8 mouse cellular contexts compared by ENCODE assay signal in the genomic region with DNA sequence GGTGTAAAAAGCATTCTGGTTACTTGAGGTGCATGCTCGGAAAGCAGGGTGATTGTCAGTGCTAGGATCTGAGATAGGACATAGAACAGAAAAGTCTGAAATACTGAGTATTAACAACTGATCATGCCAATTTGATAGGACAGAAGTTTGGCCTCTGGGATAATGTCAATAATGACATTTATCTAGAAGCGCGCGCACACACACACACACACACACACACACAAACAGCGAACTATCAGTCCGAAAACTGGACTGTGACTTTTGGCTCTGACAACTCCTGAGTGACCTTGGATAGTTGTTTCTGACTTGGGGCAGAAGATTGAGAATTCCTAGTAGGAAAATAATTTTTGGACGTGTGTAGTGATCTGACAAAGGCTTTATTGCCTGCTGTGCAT. TPM values are rescaled to one million over a fixed set of nuclear protein-coding genes. Genes with fewer than 3 reads are reported as not detected.
DNase-seq lines count a peak whose midpoint lies in the region; ATAC-seq and TF ChIP-seq lines count a peak whose summit lies in the region.

No protein-coding gene starts in this region.

- H3K4me1 ChIP-seq in heart, embryonic 10.5 days = peaks cover 42% of the 10 kb centered on the region
- peaks cover 15 to 56% of the 10 kb centered on the region in 2 experiments for H3K4me1 ChIP-seq in CH12.LX (ENCODE audit: control insufficient read depth in 1 of 2, insufficient read depth in 2 of 2)
- H3K4me1 ChIP-seq in forebrain, embryonic 14.5 days (ENCODE audit: control insufficient read depth, insufficient read depth, low read length) = peaks cover 11% of the 10 kb centered on the region
- peaks cover 56% of the 10 kb centered on the region for H3K4me1 ChIP-seq in liver, embryonic 13.5 days (replicated peaks)

- H3K27ac ChIP-seq in heart, embryonic 10.5 days = peak overlapping the region; percentile 97
- H3K27ac ChIP-seq in CH12.LX (ENCODE audit: insufficient read depth, low read depth) = no peak overlapping the region
- no peak overlapping the region for H3K27ac ChIP-seq in forebrain, embryonic 14.5 days (ENCODE audit: low read depth, low read length)
- H3K27ac ChIP-seq in liver, embryonic 13.5 days = peak overlapping the region; percentile 87

- 34% methylated on average over 7 of the region's 7 CpGs for WGBS in heart, embryonic 10.5 days
- 35% methylated on average over 7 of the region's 7 CpGs for WGBS in forebrain, embryonic 14.5 days
- 11% methylated on average over 7 of the region's 7 CpGs for WGBS in liver, embryonic 13.5 days (ENCODE audit: insufficient replicate concordance)

- peak overlapping the region; percentile 92 for H3K9ac ChIP-seq in CH12.LX (ENCODE audit: insufficient read depth, low read depth)
- peak overlapping the region; percentile 89 for H3K9ac ChIP-seq in forebrain, embryonic 14.5 days (ENCODE audit: low read length)
- H3K9ac ChIP-seq in liver, embryonic 13.5 days = peak overlapping the region; percentile 95

- no peak for TF ChIP-seq RAD21 in CH12.LX (IDR thresholded peaks at IDR 0.05; ENCODE audit: low read depth, low read length)

- H3K4me2 ChIP-seq in CH12.LX (ENCODE audit: insufficient read depth, low read depth, poor library complexity, severe bottlenecking) = peak overlapping the region; percentile 79
- peak overlapping the region; percentile 87 for H3K4me2 ChIP-seq in forebrain, embryonic 14.5 days (ENCODE audit: low read length)
- peak overlapping the region; percentile 98 for H3K4me2 ChIP-seq in liver, embryonic 13.5 days

- H3K36me3 ChIP-seq in heart, embryonic 10.5 days = no peaks in the 10 kb centered on the region
- H3K36me3 ChIP-seq in CH12.LX (replicated peaks in 1 of 2; ENCODE audit: control insufficient read depth in 1 of 2, insufficient read depth in 1 of 2, low read length in 1 of 2) = no peaks in the 10 kb centered on the region
- H3K36me3 ChIP-seq in forebrain, embryonic 14.5 days (ENCODE audit: control insufficient read depth, insufficient read depth, low read length) = no peaks in the 10 kb centered on the region
- no peaks in the 10 kb centered on the region for H3K36me3 ChIP-seq in liver, embryonic 13.5 days

- no peak for TF ChIP-seq EP300 in CH12.LX (IDR thresholded peaks at IDR 0.05; ENCODE audit: low read length)

- TF ChIP-seq POLR2A in CH12.LX (IDR thresholded peaks at IDR 0.05; ENCODE audit: low read depth, low read length) = no peak

- intact Hi-C loops in heart, postnatal 36 days (cut with DNase I) = loop anchor here (2.0 to 10.0 kb wide), 4 partner anchors 31 to 1049 kb away; a partner anchor contains a TSS

- peaks cover 13% of the 10 kb centered on the region for H3K79me2 ChIP-seq in CH12.LX (replicated peaks; ENCODE audit: control insufficient read depth, extremely low read depth, insufficient read depth, poor library complexity, severe bottlenecking)

- peak overlapping the region; percentile 98 for H3K4me3 ChIP-seq in heart, embryonic 10.5 days
- H3K4me3 ChIP-seq in CH12.LX (replicated peaks in 1 of 3; ENCODE audit: low read depth in 2 of 3, low read length in 2 of 3, poor library complexity in 1 of 3) = peak overlapping the region; percentile 79 to 96 (median 93)
- H3K4me3 ChIP-seq in forebrain, embryonic 14.5 days (ENCODE audit: low read depth, low read length) = peak overlapping the region; percentile 92
- peak overlapping the region; percentile 97 for H3K4me3 ChIP-seq in liver, embryonic 13.5 days (replicated peaks)

- H3K9me3 ChIP-seq in heart, embryonic 10.5 days = no peaks in the 10 kb centered on the region
- H3K9me3 ChIP-seq in CH12.LX (replicated peaks; ENCODE audit: low read length) = no peaks in the 10 kb centered on the region
- H3K9me3 ChIP-seq in forebrain, embryonic 14.5 days (replicated peaks; ENCODE audit: control insufficient read depth, low read length) = no peaks in the 10 kb centered on the region
- H3K9me3 ChIP-seq in liver, embryonic 13.5 days (replicated peaks) = no peaks in the 10 kb centered on the region

- in situ Hi-C loops in CH12.LX (cut with MboI; ENCODE audit: low pct_ligation_motif_present, low pct_unique_long_range_greater_than_20kb, low sequenced_read_pairs) = no loop called here

- no peak for TF ChIP-seq CTCF in CH12.LX (conservative IDR thresholded peaks at IDR 0.05 in 1 of 2, IDR thresholded peaks at IDR 0.05 in 1 of 2; ENCODE audit: low read depth in 2 of 2, low read length in 2 of 2)

- ATAC-seq in forebrain, embryonic 14.5 days = no peak
- no peak for ATAC-seq in liver, embryonic 13.5 days (ENCODE audit: low read depth)
- ATAC-seq in activated CD4-positive, CD25-positive, alpha-beta regulatory T cell, adult 4 months = no peak

- no peaks in the 10 kb centered on the region for H3K27me3 ChIP-seq in heart, embryonic 10.5 days (ENCODE audit: insufficient read depth, poor library complexity, severe bottlenecking)
- H3K27me3 ChIP-seq in CH12.LX (replicated peaks) = no peaks in the 10 kb centered on the region
- no peaks in the 10 kb centered on the region for H3K27me3 ChIP-seq in forebrain, embryonic 14.5 days (replicated peaks; ENCODE audit: control insufficient read depth, insufficient read depth, low read length)
- H3K27me3 ChIP-seq in liver, embryonic 13.5 days = no peaks in the 10 kb centered on the region

- DNase-seq in heart, embryonic 10.5 days (ENCODE audit: low spot score) = no peak
- no peak for DNase-seq in heart, postnatal 36 days
- no peak for DNase-seq in CH12.LX (ENCODE audit: extremely low read depth)
- DNase-seq in forebrain, embryonic 14.5 days (ENCODE audit: low spot score) = no peak
- DNase-seq in liver, embryonic 13.5 days = no peak
- DNase-seq in cerebellum, postnatal 4 days (ENCODE audit: low spot score in 2 of 2) = no peak
- DNase-seq in ovary, adult 18-20 months (ENCODE audit: low spot score) = no peak

- dilution Hi-C loops in CH12.LX (cut with MboI; ENCODE audit: extremely low pct_ligation_motif_present, extremely low pct_unique_long_range_greater_than_20kb, low sequenced_read_pairs) = no loop called here

TF ChIP-seq in CH12.LX, 34 proteins besides CTCF, POLR2A, EP300 and RAD21:
- TF ChIP-seq JUN (IDR thresholded peaks at IDR 0.05; ENCODE audit: insufficient read depth, low read depth, low read length) = no peak

RNA-seq across cellular contexts. Expression of a gene that starts 0.8 kb away (rescaled TPM):
- polyA plus RNA-seq in heart, embryonic 10.5 days (2016; fragmentation: Nextera tagmentation; extraction: Ambion mirVana) = 10.9 and 14.1 TPM in 2 replicates
- 1 to 10 TPM; 2.7 TPM for total RNA-seq in heart, postnatal 36 days (2021)
- total RNA-seq in CH12.LX (2012; rRNA removed) = 0.13 TPM in 1 of 2 replicates, not detected in the other
- not detected in 2 replicates for total RNA-seq in CH12.LX (2014; rRNA removed)
- 0.70 TPM in 1 of 2 replicates, not detected in the other for polyA plus RNA-seq in CH12.LX (2012; ENCODE audit: insufficient read length, low read depth)
- polyA plus RNA-seq in forebrain, embryonic 14.5 days (2014; fragmentation: Nextera tagmentation; extraction: Ambion mirVana) = 1.5 and 5.3 TPM in 2 replicates
- polyA plus RNA-seq in liver, embryonic 13.5 days (2015; fragmentation: Nextera tagmentation; extraction: Ambion mirVana) = 8.0 and 9.3 TPM in 2 replicates
- not detected for polyA plus RNA-seq in activated CD4-positive, CD25-positive, alpha-beta regulatory T cell, adult 4 months (2017; shearing (Covaris generic))

RNA-seq across cellular contexts. Expression of a gene that starts 8.9 kb away (rescaled TPM):
- polyA plus RNA-seq in heart, embryonic 10.5 days (2016; fragmentation: Nextera tagmentation; extraction: Ambion mirVana) = 7.4 and 11.4 TPM in 2 replicates
- total RNA-seq in heart, postnatal 36 days (2021) = 10 to 100 TPM; 18.7 to 19.5 TPM
- total RNA-seq in CH12.LX (2012; rRNA removed) (2.7 and 3.7 TPM in 2 replicates), CH12.LX (2014; rRNA removed) (3.8 and 4.7 TPM in 2 replicates)
- polyA plus RNA-seq in CH12.LX (2012; ENCODE audit: insufficient read length, low read depth) = 7.0 and 7.6 TPM in 2 replicates
- 4.9 and 6.5 TPM in 2 replicates for polyA plus RNA-seq in forebrain, embryonic 14.5 days (2014; fragmentation: Nextera tagmentation; extraction: Ambion mirVana)
- polyA plus RNA-seq in liver, embryonic 13.5 days (2015; fragmentation: Nextera tagmentation; extraction: Ambion mirVana) = 7.7 and 8.0 TPM in 2 replicates
- polyA plus RNA-seq in activated CD4-positive, CD25-positive, alpha-beta regulatory T cell, adult 4 months (2017; shearing (Covaris generic)) = 1 to 10 TPM in 1 of 2 experiments, under 1 TPM in 1; 0.56 to 1.0 TPM

RNA-seq across cellular contexts. Expression of a gene that starts 16.9 kb away (rescaled TPM):
- polyA plus RNA-seq in heart, embryonic 10.5 days (2016; fragmentation: Nextera tagmentation; extraction: Ambion mirVana) = 10.6 and 17.0 TPM in 2 replicates
- total RNA-seq in heart, postnatal 36 days (2021) = 1 to 10 TPM; 3.0 to 5.3 TPM
- total RNA-seq in CH12.LX (2012; rRNA removed) = 6.2 and 7.2 TPM in 2 replicates
- total RNA-seq in CH12.LX (2014; rRNA removed) = 2.4 and 2.9 TPM in 2 replicates
- 4.0 and 4.2 TPM in 2 replicates for polyA plus RNA-seq in CH12.LX (2012; ENCODE audit: insufficient read length, low read depth)
- 4.9 and 5.9 TPM in 2 replicates for polyA plus RNA-seq in forebrain, embryonic 14.5 days (2014; fragmentation: Nextera tagmentation; extraction: Ambion mirVana)
- polyA plus RNA-seq in liver, embryonic 13.5 days (2015; fragmentation: Nextera tagmentation; extraction: Ambion mirVana) = 18.1 and 19.6 TPM in 2 replicates
- polyA plus RNA-seq in activated CD4-positive, CD25-positive, alpha-beta regulatory T cell, adult 4 months (2017; shearing (Covaris generic)) = under 1 TPM; 0.62 to 0.80 TPM

RNA-seq across cellular contexts. Expression of a gene that starts 31.1 kb away (rescaled TPM):
- polyA plus RNA-seq in heart, embryonic 10.5 days (2016; fragmentation: Nextera tagmentation; extraction: Ambion mirVana) = 44.4 and 55.4 TPM in 2 replicates
- 10 to 100 TPM; 16.6 to 17.0 TPM for total RNA-seq in heart, postnatal 36 days (2021)
- total RNA-seq in CH12.LX (2012; rRNA removed) (55.6 and 68.0 TPM in 2 replicates), CH12.LX (2014; rRNA removed) (189 and 210 TPM in 2 replicates)
- polyA plus RNA-seq in CH12.LX (2012; ENCODE audit: insufficient read length, low read depth) = 78.6 and 95.5 TPM in 2 replicates
- 204 and 233 TPM in 2 replicates for polyA plus RNA-seq in forebrain, embryonic 14.5 days (2014; fragmentation: Nextera tagmentation; extraction: Ambion mirVana)
- 34.7 and 40.6 TPM in 2 replicates for polyA plus RNA-seq in liver, embryonic 13.5 days (2015; fragmentation: Nextera tagmentation; extraction: Ambion mirVana)
- polyA plus RNA-seq in activated CD4-positive, CD25-positive, alpha-beta regulatory T cell, adult 4 months (2017; shearing (Covaris generic)) = 100 to 1,000 TPM; 173 to 174 TPM

Comparison
In these comparisons a context has a peak if more than half of its experiments do, and no peak if none do; other contexts are left out.
1. H3K27ac ChIP-seq: peak in heart, embryonic 10.5 days (single experiment) and liver, embryonic 13.5 days (single experiment); none in CH12.LX (single experiment) and forebrain, embryonic 14.5 days (single experiment).
2. Peak in every context shown above with its lines, with median percentiles within 50 percentile points of each other: H3K4me3 ChIP-seq, H3K4me2 ChIP-seq and H3K9ac ChIP-seq.